Mouse (Mus musculus): Measurements from ENCODE around the gene Ces4a. TPM values are rescaled to one million over a fixed set of nuclear protein-coding genes. Genes with fewer than 3 reads are reported as not detected.
A peak's percentile ranks its signal among the peaks of the same experiment; 100 is the strongest.
"Not testable (repeated sequence)": the region's sequence is repeated elsewhere in the genome, so short reads cannot be mapped to it uniquely, and the experiment has no call there.

Gene Ces4a
- not detected for total RNA-seq (2022)

GRCm38 (mm10) chr8:105131509-105131908 lies at the start of gene Ces4a:
TSS of gene Ces4a (plus strand) at chr8:105131800.
- DNase-seq (ENCODE audit: low spot score in 2 of 2) = no peak

- DNase-seq (ENCODE audit: low spot score in 2 of 2) = no peak
Observed at GRCm38 (mm10) chr8:105083449-105084050, 48.0 kb upstream of the Ces4a start, which contains the start of gene Ces3b. TSS of gene Ces3b (plus strand) at chr8:105083753.

DNA sequence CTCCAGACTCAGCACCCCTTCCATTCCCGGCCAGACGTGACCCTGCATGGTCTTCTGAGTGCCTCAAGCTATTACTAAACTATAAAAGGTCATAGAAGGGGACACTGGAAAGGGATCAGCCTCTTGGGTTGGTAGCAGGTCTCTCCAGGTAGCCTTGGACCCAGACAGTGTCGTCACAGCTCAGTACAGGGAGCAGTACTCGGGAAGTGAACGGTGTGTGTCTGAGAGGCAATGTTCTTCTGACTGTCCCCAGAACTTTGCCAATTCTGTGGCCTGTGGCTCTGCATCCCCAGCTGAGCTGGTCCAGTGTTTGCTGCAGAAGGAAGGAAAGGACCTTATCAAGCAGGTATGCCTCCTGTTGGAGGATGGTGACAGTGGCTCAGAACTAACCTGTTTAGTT lies 43.4 kb upstream of the Ces4a start:
- not testable (repeated sequence) for DNase-seq (ENCODE audit: low spot score in 2 of 2)

DNA sequence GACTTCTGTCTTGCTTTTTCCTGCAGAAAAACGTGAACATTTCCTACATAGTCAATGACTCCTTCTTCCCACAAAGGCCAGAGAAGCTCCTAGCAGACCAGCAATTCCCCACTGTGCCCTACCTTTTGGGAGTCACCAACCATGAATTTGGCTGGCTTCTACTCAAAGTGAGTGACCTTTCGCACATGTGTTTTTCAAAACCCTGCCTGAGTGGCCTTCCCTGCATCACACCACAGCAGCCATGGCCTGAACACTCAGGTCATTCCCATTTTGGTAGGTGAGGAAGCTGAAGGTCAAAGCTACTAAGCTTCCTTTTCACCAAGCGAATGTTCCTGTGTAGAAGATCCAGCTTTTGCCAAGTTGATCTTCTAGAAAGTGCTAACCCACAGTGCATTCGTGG lies 43.0 kb upstream of the Ces4a start:
- DNase-seq (ENCODE audit: low spot score in 2 of 2) = no peak

GRCm38 (mm10) chr8:105093992-105094391 lies 37.6 kb upstream of the Ces4a start:
- DNase-seq (ENCODE audit: low spot score in 2 of 2) = no peak

DNA sequence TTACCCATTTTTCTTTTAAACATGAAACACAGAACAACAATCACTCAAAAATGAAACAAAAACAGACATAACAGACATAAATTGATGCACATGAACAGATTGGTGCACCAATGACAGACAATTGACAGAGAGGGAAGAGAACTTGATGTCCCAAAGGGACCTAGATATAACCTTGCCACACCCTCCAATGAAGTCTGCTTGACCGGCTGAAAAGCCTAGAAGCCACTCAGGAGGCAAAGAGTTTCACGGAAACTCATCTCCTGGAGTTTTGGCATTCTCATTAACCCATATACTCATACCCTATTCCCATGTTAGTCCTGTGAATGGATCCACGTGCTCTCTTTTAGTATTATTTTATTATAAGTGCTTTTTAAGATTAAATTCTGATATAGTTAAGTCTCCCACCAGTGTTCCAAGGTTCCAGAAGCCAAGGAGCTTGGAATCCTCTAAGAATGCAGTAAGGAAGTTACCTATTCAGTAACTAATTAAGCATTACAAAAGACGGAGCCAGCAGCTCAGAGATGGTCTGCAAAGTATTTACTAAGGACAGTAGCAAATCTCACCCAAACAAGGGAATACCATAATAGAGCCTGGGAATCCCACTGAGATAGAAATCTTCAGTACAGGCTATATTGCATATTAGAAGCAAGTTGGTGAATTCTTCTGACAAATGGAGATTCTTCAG lies 29.4 kb upstream of the Ces4a start:
- DNase-seq (ENCODE audit: low spot score in 2 of 2) = not testable (repeated sequence)

GRCm38 (mm10) chr8:105103701-105104100 lies 27.9 kb upstream of the Ces4a start:
- DNase-seq (ENCODE audit: low spot score in 2 of 2) = not testable (repeated sequence)

DNA sequence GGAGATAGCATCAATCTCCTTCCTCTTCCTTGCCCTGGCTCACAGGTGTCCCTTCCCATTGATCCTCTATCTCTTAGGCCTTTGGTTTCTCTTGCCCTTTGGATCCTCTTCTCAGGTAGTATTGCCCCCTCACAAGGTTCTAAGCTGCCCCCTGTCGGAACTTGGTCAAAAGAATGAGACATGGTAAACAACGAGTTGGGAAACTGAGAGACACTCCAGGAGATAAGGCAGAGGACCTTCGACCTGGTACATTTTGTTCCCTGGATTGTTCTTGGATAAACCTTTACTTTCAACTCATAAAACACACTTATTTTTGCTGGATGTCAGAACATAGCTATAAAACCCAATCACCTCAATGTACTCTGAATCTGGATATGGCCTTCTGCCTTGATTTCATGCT lies 27.4 kb upstream of the Ces4a start:
- no peak for DNase-seq (ENCODE audit: low spot score in 2 of 2)

- no peak for DNase-seq (ENCODE audit: low spot score in 2 of 2)
Observed at GRCm38 (mm10) chr8:105129864-105130263, 1.7 kb upstream of the Ces4a start.

- peak in 1 of 2 experiments; percentile 60 for DNase-seq (ENCODE audit: low spot score in 2 of 2)
Observed at GRCm38 (mm10) chr8:105138423-105138822, 6.8 kb downstream of the Ces4a start.

DNA sequence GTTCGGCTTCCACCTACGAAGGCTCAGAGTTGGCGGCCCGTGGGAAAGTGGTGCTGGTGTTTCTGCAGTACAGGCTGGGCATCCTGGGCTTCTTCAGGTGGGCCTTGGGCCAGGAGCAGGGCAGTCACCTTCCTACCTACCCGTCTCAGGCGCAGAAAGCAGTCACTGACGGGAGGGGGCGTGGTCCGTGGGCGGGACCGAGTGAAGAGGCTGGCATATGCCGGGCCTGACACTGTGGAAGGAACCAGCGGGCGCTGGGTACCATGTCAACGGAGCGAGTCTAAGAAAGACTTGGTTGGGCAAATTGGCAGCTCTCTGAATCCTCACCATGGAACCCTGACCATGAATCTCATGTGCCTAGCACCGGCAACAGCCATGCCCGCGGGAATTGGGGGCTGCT lies 10.8 kb downstream of the Ces4a start:
- DNase-seq (ENCODE audit: low spot score in 2 of 2) = no peak

- no peak for DNase-seq (ENCODE audit: low spot score in 2 of 2)
Observed at GRCm38 (mm10) chr8:105151654-105152053, 20.1 kb downstream of the Ces4a start.

DNA sequence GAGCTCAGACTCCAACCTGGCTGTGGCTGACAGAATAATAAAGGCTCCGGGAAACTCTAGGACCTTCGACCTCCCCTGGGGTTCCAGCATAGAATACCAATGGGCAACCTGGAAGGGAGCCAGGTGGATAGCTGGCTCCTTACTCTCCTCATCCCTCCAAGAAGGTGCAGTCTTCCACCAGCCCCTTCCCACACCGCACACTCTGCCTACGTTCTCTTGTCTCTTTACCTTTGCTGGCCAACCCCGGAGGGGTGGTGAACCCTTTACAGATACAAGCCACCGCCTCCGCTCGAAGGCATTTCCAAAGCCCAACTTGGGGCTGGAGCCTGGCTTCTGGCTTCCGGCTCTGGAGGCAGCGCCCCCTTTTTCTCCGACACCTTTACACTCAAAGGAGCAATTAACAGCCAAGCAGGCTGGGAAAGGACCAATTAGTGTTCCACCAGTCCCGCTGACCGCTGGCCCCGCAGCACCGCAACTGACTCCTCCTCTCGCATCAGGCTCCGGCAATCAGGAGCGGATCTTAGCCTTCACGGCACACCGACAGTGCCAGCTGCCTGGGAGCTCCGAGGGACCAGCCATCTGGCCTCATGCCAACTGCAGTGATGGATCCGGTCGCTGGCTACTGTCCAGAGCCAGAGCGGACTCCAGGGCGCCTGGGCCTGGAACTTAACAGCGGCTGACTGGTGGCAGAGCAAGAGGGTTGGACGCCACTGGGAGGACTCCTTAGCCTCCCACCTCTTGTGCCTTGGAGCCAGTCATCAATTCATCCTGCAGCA lies 21.2 kb downstream of the Ces4a start:
- peak; percentile 22 to 64 for DNase-seq (ENCODE audit: low spot score in 2 of 2)

- no peak for DNase-seq (ENCODE audit: low spot score in 2 of 2)
Observed at GRCm38 (mm10) chr8:105154316-105154715, 22.7 kb downstream of the Ces4a start.

- no peak for DNase-seq (ENCODE audit: low spot score in 2 of 2)
Observed at GRCm38 (mm10) chr8:105155091-105155745, 23.6 kb downstream of the Ces4a start.

DNA sequence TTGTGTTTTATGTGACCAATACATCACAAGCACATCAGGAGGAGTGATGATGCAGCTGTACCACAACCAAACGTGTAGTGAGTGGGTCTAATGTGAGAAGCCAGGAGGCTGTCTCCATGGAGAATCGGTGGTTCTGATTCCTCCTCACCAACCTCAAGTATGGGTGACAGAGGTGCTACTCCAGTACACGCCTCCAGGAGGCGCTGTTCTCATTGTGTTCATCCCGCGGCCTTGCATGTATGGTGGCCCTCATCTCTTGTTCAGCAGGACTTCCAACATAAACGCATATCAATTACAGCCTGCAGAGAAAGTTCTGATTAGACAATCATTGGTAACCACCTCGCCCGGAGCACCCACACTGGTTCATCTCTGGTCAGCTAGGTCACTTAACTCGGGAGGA lies 26.0 kb downstream of the Ces4a start:
- DNase-seq (ENCODE audit: low spot score in 2 of 2) = no peak

DNA sequence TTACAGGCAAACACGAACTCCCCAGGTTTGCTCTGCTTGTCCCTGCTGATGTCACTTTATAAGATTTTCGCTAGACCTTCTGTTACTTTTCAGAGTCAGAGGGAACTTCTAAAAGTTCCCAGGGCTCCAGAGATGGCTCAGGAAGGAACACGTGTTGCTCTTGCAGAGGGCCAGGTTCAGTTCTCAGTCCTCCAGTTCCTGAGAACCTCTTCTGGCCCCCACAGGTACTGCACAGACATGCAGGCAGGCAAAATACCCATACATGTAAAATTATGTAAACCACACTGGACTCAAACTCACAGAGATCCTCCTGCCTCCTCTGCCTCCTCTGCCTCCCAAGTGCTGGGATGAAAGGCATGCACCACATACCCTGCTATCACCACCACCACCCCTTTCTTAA lies 26.5 kb downstream of the Ces4a start:
- DNase-seq (ENCODE audit: low spot score in 2 of 2) = no peak

DNA sequence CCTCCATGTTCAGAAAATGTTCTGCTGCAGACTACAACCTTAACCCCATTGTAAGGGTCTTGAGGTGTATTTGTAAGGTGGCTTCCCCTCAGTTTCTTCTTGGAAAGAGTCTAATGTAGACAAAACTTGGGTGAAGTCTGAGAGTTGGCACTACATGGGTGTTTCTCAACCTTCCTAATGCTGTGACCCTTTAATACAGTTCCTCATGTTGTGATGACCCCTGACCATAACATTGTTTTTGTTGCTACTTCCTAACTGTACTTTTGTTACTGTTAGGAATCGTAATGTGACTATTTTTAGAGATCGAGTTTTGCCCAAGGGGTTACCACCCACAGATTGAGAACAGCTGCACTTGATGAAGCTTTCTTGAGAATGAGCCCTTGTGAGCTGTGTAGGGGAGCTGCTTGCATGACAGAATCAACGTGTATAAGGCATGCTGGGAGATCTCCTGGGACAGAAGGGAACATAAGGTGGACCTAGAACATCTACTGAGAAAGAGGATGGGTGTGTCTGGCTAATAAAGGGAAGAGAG lies 29.6 kb downstream of the Ces4a start:
- DNase-seq (ENCODE audit: low spot score in 2 of 2) = no peak

- no peak for DNase-seq (ENCODE audit: low spot score in 2 of 2)
Observed at GRCm38 (mm10) chr8:105164272-105164902, 32.8 kb downstream of the Ces4a start.

GRCm38 (mm10) chr8:105165191-105165590 lies 33.6 kb downstream of the Ces4a start:
- no peak for DNase-seq (ENCODE audit: low spot score in 2 of 2)

- no peak for DNase-seq (ENCODE audit: low spot score in 2 of 2)
Observed at GRCm38 (mm10) chr8:105167116-105167515, 35.5 kb downstream of the Ces4a start.

Measured in left cerebral cortex, adult 8-10 months (tissue).